Mouse (Mus musculus) testis, adult 2 months (tissue): Measurements from ENCODE around the gene Flvcr1. TPM values are rescaled to one million over a fixed set of nuclear protein-coding genes. Genes with fewer than 3 reads are reported as not detected.

Source experiments
- H3K27ac ChIP-seq: fragments of 200-500 bp; 2 replicates; pipeline ENCODE4 v1.5.1; 2012; ENCODE audit warnings: low read depth, low read length; ENCODE audit not compliant: control insufficient read depth, insufficient read depth
- H3K27me3 ChIP-seq: fragments of 200-500 bp; 2 replicates; pipeline ENCODE4 v1.6.1; 2012; ENCODE audit warnings: mild to moderate bottlenecking, low read length, moderate library complexity; ENCODE audit not compliant: control insufficient read depth, insufficient read depth
- H3K36me3 ChIP-seq: fragments of 200-500 bp; 2 replicates; pipeline ENCODE4 v1.6.1; 2012; ENCODE audit warnings: mild to moderate bottlenecking, low read length; ENCODE audit not compliant: control insufficient read depth, insufficient read depth
- H3K4me1 ChIP-seq: fragments of 200-500 bp; 2 replicates; pipeline ENCODE4 v1.6.1; 2012; ENCODE audit warnings: low read length; ENCODE audit not compliant: control insufficient read depth, insufficient read depth
- H3K4me3 ChIP-seq: fragments of 200-500 bp; 2 replicates; pipeline ENCODE4 v1.5.1; 2012; ENCODE audit warnings: low read depth, mild to moderate bottlenecking, low read length, moderate library complexity, mixed read lengths; ENCODE audit not compliant: control insufficient read depth
- CTCF ChIP-seq: fragments of 200-500 bp; IDR thresholded peaks from 2 replicates; pipeline ENCODE4 v1.5.1; 2012; ENCODE audit warnings: low read depth, mild to moderate bottlenecking, inconsistent platforms, low read length, moderate library complexity; ENCODE audit not compliant: control insufficient read depth, insufficient read depth, insufficient replicate concordance
- POLR2A ChIP-seq: fragments of 200-500 bp; IDR thresholded peaks from 2 replicates; pipeline ENCODE4 v1.6.1; 2012; ENCODE audit warnings: low read depth, mild to moderate bottlenecking, inconsistent platforms, low read length, moderate library complexity; ENCODE audit not compliant: control insufficient read depth
- polyA plus RNA-seq: library from polyadenylated mRNA; depleted of rRNA; stranded (reverse); fragments of >200 nt; gene quantifications from 2 replicates; pipeline ENCODE4 v1.2.3, GENCODE M21; 2012

The Flvcr1 gene
- polyA plus RNA-seq, 1 experiment: 4.1 TPM

DNA sequence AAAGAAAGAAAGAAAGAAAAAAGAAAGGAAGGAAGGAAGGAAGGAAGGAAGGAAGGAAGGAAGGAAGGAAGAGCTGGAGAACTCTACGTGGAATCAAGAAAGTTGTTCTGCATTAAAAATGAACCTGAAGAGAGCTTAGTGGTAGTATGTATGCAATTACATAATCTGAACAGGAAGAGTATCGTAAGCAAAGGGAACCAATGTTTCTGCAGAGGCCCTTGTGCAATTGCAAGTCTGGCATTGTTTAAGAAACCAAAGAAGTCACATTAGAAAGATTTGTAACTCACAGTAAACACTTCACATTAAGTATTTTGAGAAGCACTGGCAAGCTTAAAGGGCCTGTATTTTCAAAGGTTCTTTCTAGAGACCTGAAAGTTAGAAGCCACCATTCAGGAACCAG lies 2.8 kb downstream of the Flvcr1 start:
- Histone ChIP-seq H3K4me1 (peaks cover 11% of the 10 kb centered on the region), H3K4me3 (no peak overlapping the region), H3K27me3 (no peaks in the 10 kb centered on the region), H3K36me3 (no peaks in the 10 kb centered on the region), H3K27ac (no peak overlapping the region)
- no peak for TF ChIP-seq POLR2A
- TF ChIP-seq CTCF: no peak

DNA sequence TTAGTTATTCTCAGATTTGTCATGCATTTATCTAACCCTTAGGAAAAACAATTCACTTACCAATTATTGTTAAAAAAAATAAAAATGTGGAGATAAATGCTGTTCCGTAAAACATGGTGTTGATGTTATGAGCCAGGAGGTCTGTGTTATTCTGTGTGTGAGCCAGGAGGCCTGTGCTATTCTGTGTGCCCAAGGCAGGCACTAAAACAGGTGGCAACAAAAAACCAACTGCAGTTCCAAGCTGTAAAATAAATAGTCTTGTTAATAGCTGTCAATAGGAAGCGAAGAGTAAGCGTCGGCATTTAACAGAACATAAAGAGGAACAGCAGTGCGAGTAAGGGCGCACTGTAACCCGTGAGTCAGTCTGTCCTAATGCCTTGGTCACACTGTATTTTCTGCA lies 4.9 kb downstream of the Flvcr1 start:
- peaks cover 7% of the 10 kb centered on the region for H3K4me1 ChIP-seq
- no peak overlapping the region for H3K27ac ChIP-seq
- no peak overlapping the region for H3K4me3 ChIP-seq
- TF ChIP-seq CTCF (no peak), POLR2A (no peak)
- H3K36me3 ChIP-seq: no peaks in the 10 kb centered on the region
- H3K27me3 ChIP-seq: no peaks in the 10 kb centered on the region

DNA sequence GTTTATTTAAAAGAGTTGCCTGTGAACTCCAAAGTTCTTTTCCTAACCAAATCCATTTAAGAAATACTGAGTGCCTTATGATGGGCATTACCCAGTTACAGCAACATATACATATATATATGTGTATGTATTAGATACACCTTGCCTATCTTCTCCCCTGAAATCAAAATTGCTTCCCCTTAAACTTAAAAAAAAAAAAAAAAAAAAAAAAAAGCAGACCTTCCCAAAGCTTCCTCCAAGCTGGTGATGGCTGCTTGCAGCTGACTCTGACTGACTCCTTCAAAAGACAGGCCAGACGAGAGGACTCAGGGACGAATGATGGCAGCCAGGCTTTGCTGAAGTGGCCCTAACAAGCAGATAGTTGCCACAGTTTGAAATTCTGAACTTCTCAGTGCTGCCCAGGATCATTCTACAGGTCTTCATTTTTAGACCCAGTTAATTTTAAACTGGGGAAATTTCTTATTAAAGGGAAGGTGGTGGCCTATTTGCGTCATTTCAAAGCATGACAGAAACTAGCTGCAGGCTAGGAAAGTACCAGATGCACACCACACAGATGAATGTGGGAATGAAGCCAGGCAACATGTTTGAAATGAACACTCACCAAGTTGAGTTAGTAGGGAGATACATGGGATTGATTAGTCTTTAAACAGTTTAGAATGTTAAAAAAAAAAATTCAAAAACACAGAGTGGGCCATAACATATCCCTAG lies 5.6 kb downstream of the Flvcr1 start:
- TF ChIP-seq CTCF: no peak
- no peak for TF ChIP-seq POLR2A
- H3K27me3 ChIP-seq: no peaks in the 10 kb centered on the region
- H3K36me3 ChIP-seq: no peaks in the 10 kb centered on the region
- H3K4me1 ChIP-seq: peaks cover 5% of the 10 kb centered on the region
- no peak overlapping the region for H3K4me3 ChIP-seq
- no peak overlapping the region for H3K27ac ChIP-seq

DNA sequence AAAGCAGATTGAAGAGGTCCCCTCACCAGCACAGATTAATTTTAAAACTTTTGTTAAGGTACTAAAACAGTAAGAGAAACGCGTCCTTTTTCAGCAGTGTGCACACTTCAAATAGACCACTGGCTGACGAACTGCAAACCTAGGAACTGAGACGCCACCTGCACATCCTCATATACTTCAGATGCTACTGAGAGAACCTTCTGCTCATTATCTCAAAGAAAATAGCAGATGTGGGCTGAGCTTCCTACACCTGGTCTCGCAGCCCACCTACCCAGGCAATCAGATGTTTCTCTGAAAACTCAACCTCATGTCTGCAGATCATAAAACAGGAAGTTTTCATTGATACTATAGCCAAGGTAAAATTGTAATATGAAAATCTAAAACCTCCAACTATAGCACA lies 6.2 kb downstream of the Flvcr1 start:
- H3K4me1 ChIP-seq: no peaks in the 10 kb centered on the region
- no peaks in the 10 kb centered on the region for H3K27me3 ChIP-seq
- TF ChIP-seq POLR2A (no peak), CTCF (no peak)
- H3K4me3 ChIP-seq: no peak overlapping the region
- H3K36me3 ChIP-seq: no peaks in the 10 kb centered on the region
- no peak overlapping the region for H3K27ac ChIP-seq

DNA sequence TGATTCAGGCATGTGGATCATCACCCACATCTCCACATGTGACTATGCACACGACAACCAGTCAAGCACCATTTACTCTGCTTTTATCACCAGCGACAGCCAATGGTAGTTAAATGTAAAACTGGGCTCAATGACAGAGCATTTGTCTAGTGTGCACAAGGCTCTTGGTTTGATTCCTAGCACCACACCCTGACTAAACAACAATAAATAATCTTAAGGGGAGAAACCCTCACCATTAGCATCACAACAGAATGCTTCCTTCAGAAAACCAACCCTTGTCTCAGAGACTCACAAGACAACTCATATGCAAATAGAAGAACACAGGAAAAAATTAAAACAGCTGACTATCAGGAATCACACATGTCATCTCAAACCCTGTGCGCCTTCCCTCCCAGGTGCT lies 11.7 kb downstream of the Flvcr1 start:
- Histone ChIP-seq H3K36me3 (no peaks in the 10 kb centered on the region), H3K4me3 (no peak overlapping the region), H3K27me3 (no peaks in the 10 kb centered on the region), H3K4me1 (no peaks in the 10 kb centered on the region), H3K27ac (no peak overlapping the region)
- TF ChIP-seq CTCF (no peak), POLR2A (no peak)

DNA sequence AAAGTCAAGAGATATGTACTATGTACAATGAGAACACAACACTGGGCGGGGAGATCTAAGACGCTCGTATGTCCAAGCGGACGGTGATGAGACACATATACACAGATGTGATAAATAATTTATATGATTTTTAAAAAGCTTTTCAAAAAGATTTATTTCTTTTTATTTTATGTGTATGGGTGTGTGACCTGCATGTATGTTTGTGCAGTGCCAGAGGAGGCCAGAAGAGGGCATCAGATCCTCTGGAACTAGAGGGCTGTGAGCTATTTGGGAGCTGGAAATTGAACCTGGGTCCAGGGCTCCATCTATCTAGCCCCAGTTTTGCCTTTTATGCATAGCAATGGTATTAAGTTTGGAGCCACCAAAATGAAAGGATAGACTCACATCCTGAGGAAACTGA lies 17.3 kb downstream of the Flvcr1 start:
- Histone ChIP-seq H3K27ac (no peak overlapping the region), H3K4me1 (no peaks in the 10 kb centered on the region), H3K4me3 (no peak overlapping the region), H3K36me3 (no peaks in the 10 kb centered on the region), H3K27me3 (no peaks in the 10 kb centered on the region)
- TF ChIP-seq POLR2A: no peak
- TF ChIP-seq CTCF: no peak

DNA sequence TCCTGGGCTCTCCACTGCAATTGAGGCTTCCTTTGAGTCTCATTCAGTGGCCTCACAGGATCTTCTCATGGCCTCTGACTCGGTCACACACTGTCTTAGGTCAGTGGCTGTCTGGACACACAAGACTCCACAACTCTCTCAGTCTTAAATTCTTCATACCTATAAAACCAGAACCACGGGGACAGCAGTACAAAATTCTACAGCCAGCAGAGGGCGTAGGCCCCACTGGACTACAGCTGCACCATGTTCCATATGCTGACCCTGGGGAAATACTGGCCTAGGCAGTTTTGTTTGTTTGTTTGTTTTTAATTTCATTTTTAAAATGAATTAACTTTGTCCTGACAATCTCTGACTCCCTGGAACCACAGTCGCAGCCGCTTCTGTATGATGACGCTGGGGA lies 23.8 kb downstream of the Flvcr1 start:
- TF ChIP-seq POLR2A (no peak), CTCF (peak; percentile 6; the same call in 1 of the 2 replicates)
- H3K27ac ChIP-seq: no peak overlapping the region

More for the DNA sequence above, 23.8 kb downstream of the Flvcr1 start:
- no peaks in the 10 kb centered on the region for H3K36me3 ChIP-seq
- H3K4me3 ChIP-seq: no peak overlapping the region
- H3K27me3 ChIP-seq: no peaks in the 10 kb centered on the region
- H3K4me1 ChIP-seq: no peaks in the 10 kb centered on the region
